Mouse (Mus musculus): ENCODE results near the gene Prpf6. TPM values are rescaled to one million over a fixed set of nuclear protein-coding genes. Genes with fewer than 3 reads are reported as not detected.

Prpf6 gene
- total RNA-seq, 2 experiments from 2014 or later: 20.3 to 79.3 TPM

GRCm38 (mm10) chr2:181653523-181653922 is 61.9 kb downstream of the Prpf6 start:
- ATAC-seq (replicated peaks; ENCODE audit: poor library complexity): no peak

- ATAC-seq (replicated peaks; ENCODE audit: poor library complexity): no peak
Observed at GRCm38 (mm10) chr2:181656734-181657133, 65.1 kb downstream of the Prpf6 start, which contains the start of gene Gm29797. Gene Gm29797 (plus strand): TSS chr2:181657034.

- ATAC-seq (replicated peaks; ENCODE audit: poor library complexity): no peak
Observed at GRCm38 (mm10) chr2:181657441-181657840, 65.8 kb downstream of the Prpf6 start.

GRCm38 (mm10) chr2:181658528-181658927 is 66.9 kb downstream of the Prpf6 start:
- no peak for ATAC-seq (replicated peaks; ENCODE audit: poor library complexity)

- ATAC-seq (replicated peaks; ENCODE audit: poor library complexity): peak; percentile 80
Observed at GRCm38 (mm10) chr2:181658930-181659555, 67.4 kb downstream of the Prpf6 start.

GRCm38 (mm10) chr2:181659609-181660055 is 68.0 kb downstream of the Prpf6 start:
- peak; percentile 89 for ATAC-seq (replicated peaks; ENCODE audit: poor library complexity)

- ATAC-seq (replicated peaks; ENCODE audit: poor library complexity): no peak
Observed at GRCm38 (mm10) chr2:181662620-181663297, 71.1 kb downstream of the Prpf6 start.

GRCm38 (mm10) chr2:181663298-181663630 is 71.6 kb downstream of the Prpf6 start:
- ATAC-seq (replicated peaks; ENCODE audit: poor library complexity): no peak

- ATAC-seq (replicated peaks; ENCODE audit: poor library complexity): peak; percentile 81
Observed at GRCm38 (mm10) chr2:181670285-181670912, 78.7 kb downstream of the Prpf6 start.

- ATAC-seq (replicated peaks; ENCODE audit: poor library complexity): no peak
Observed at GRCm38 (mm10) chr2:181670913-181671311, 79.2 kb downstream of the Prpf6 start.

GRCm38 (mm10) chr2:181671326-181671725 is 79.7 kb downstream of the Prpf6 start, which contains the start of gene Sox18:
Gene Sox18 (minus strand): TSS chr2:181671640.
- ATAC-seq (replicated peaks; ENCODE audit: poor library complexity): no peak

GRCm38 (mm10) chr2:181671984-181672383 is 80.3 kb downstream of the Prpf6 start:
- no peak for ATAC-seq (replicated peaks; ENCODE audit: poor library complexity)

- ATAC-seq (replicated peaks; ENCODE audit: poor library complexity): no peak
Observed at GRCm38 (mm10) chr2:181673501-181673900, 81.8 kb downstream of the Prpf6 start.

GRCm38 (mm10) chr2:181674934-181675333 is 83.3 kb downstream of the Prpf6 start:
- no peak for ATAC-seq (replicated peaks; ENCODE audit: poor library complexity)

GRCm38 (mm10) chr2:181675454-181675853 is 83.8 kb downstream of the Prpf6 start:
- ATAC-seq (replicated peaks; ENCODE audit: poor library complexity): peak; percentile 41

- ATAC-seq (replicated peaks; ENCODE audit: poor library complexity): no peak
Observed at GRCm38 (mm10) chr2:181676424-181676823, 84.8 kb downstream of the Prpf6 start.

GRCm38 (mm10) chr2:181677096-181677754 is 85.6 kb downstream of the Prpf6 start:
- no peak for ATAC-seq (replicated peaks; ENCODE audit: poor library complexity)

GRCm38 (mm10) chr2:181677755-181678098 is 86.1 kb downstream of the Prpf6 start:
- no peak for ATAC-seq (replicated peaks; ENCODE audit: poor library complexity)

- ATAC-seq (replicated peaks; ENCODE audit: poor library complexity): peak; percentile 76
Observed at GRCm38 (mm10) chr2:181678780-181679179, 87.1 kb downstream of the Prpf6 start.

- peak; percentile 47 for ATAC-seq (replicated peaks; ENCODE audit: poor library complexity)
Observed at GRCm38 (mm10) chr2:181679951-181680715, 88.5 kb downstream of the Prpf6 start, which contains the start of gene Tcea2. Gene Tcea2 (plus strand): TSS chr2:181680310.

- ATAC-seq (replicated peaks; ENCODE audit: poor library complexity): peak; percentile 16
Observed at GRCm38 (mm10) chr2:181680716-181681117, 89.0 kb downstream of the Prpf6 start.

All from megakaryocyte progenitor cell, adult 5-6 weeks (primary cell).